In genomic region chr19:46562132-46562531, GRCm38 (mm10) we compare ENCODE assay signal across 8 mouse cellular contexts. TPM values are rescaled to one million over a fixed set of nuclear protein-coding genes. Genes with fewer than 3 reads are reported as not detected.
DNase-seq lines count a peak whose midpoint lies in the region; ATAC-seq lines count a peak whose summit lies in the region.

No protein-coding gene starts in this region.

- no peak overlapping the region for H3K4me2 ChIP-seq in limb, embryonic 11.5 days (ENCODE audit: low read depth, severe bottlenecking)
- no peak overlapping the region for H3K4me2 ChIP-seq in embryonic facial prominence, embryonic 13.5 days
- no peak overlapping the region for H3K4me2 ChIP-seq in heart, embryonic 15.5 days

- no peak for ATAC-seq in limb, embryonic 11.5 days (ENCODE audit: insufficient number of reproducible peaks, low FRiP score, low TSS enrichment, low read depth)
- no peak for ATAC-seq in embryonic facial prominence, embryonic 13.5 days (ENCODE audit: insufficient number of reproducible peaks, insufficient read depth, low FRiP score, low TSS enrichment, low read depth)
- no peak for ATAC-seq in heart, embryonic 15.5 days (replicated peaks; ENCODE audit: insufficient number of reproducible peaks, insufficient read depth, low FRiP score, low read depth)
- ATAC-seq in megakaryocyte progenitor cell, adult 5-6 weeks (replicated peaks; ENCODE audit: poor library complexity) = peak; percentile 98

- H3K27ac ChIP-seq in limb, embryonic 11.5 days (replicated peaks; ENCODE audit: low read depth, low read length) = no peak overlapping the region
- H3K27ac ChIP-seq in limb, embryonic 10.5 days = no peak overlapping the region
- H3K27ac ChIP-seq in embryonic facial prominence, embryonic 13.5 days = 0 out of 2 replicates have a peak overlapping the region, but pooled peaks have one; percentile 44
- H3K27ac ChIP-seq in heart, embryonic 15.5 days = peak overlapping the region; percentile 52

- 36% methylated on average over 1 of the region's 1 CpGs for WGBS in limb, embryonic 11.5 days
- WGBS in limb, embryonic 10.5 days = 28% methylated on average over 1 of the region's 1 CpGs
- 27% methylated on average over 1 of the region's 1 CpGs for WGBS in embryonic facial prominence, embryonic 13.5 days
- 29% methylated on average over 1 of the region's 1 CpGs for WGBS in heart, embryonic 15.5 days

- peak; percentile 54 for DNase-seq in limb, embryonic 11.5 days (ENCODE audit: low spot score)
- no peak for DNase-seq in limb, embryonic 10.5 days (ENCODE audit: low spot score)
- DNase-seq in adrenal gland, postnatal 10 days = peak; percentile 74
- peak; percentile 43 to 73 for DNase-seq in layer of hippocampus, postnatal 14 days (ENCODE audit: low spot score in 2 of 2)
- DNase-seq in telencephalon, adult 2 months (ENCODE audit: low read depth, low spot score) = peak; percentile 26

- no peaks in the 10 kb centered on the region for H3K9me3 ChIP-seq in limb, embryonic 11.5 days (ENCODE audit: control insufficient read depth, low read length)
- H3K9me3 ChIP-seq in limb, embryonic 10.5 days (replicated peaks) = no peaks in the 10 kb centered on the region
- H3K9me3 ChIP-seq in embryonic facial prominence, embryonic 13.5 days = no peaks in the 10 kb centered on the region
- H3K9me3 ChIP-seq in heart, embryonic 15.5 days (replicated peaks) = no peaks in the 10 kb centered on the region

- H3K27me3 ChIP-seq in limb, embryonic 11.5 days (ENCODE audit: control insufficient read depth, insufficient read depth, low read length) = no peaks in the 10 kb centered on the region
- no peaks in the 10 kb centered on the region for H3K27me3 ChIP-seq in limb, embryonic 10.5 days (ENCODE audit: low read depth, poor library complexity, severe bottlenecking)
- H3K27me3 ChIP-seq in embryonic facial prominence, embryonic 13.5 days = no peaks in the 10 kb centered on the region
- no peaks in the 10 kb centered on the region for H3K27me3 ChIP-seq in heart, embryonic 15.5 days

- H3K4me1 ChIP-seq in limb, embryonic 11.5 days (ENCODE audit: control insufficient read depth, insufficient read depth, low read length) = no peaks in the 10 kb centered on the region
- H3K4me1 ChIP-seq in limb, embryonic 10.5 days = peaks cover 11% of the 10 kb centered on the region
- H3K4me1 ChIP-seq in embryonic facial prominence, embryonic 13.5 days = peaks cover 10% of the 10 kb centered on the region
- H3K4me1 ChIP-seq in heart, embryonic 15.5 days (replicated peaks) = peaks cover 21% of the 10 kb centered on the region

- H3K36me3 ChIP-seq in limb, embryonic 11.5 days (ENCODE audit: control insufficient read depth, insufficient read depth, low read length) = peaks cover under 1% of the 10 kb centered on the region; the same call in 1 of the 2 replicates
- peaks cover 33% of the 10 kb centered on the region for H3K36me3 ChIP-seq in limb, embryonic 10.5 days
- H3K36me3 ChIP-seq in embryonic facial prominence, embryonic 13.5 days = peaks cover 21% of the 10 kb centered on the region
- H3K36me3 ChIP-seq in heart, embryonic 15.5 days = no peaks in the 10 kb centered on the region; the same call in 1 of the 2 replicates

- no peak overlapping the region for H3K4me3 ChIP-seq in limb, embryonic 11.5 days (ENCODE audit: low read depth, low read length)
- H3K4me3 ChIP-seq in limb, embryonic 10.5 days = no peak overlapping the region
- no peak overlapping the region for H3K4me3 ChIP-seq in embryonic facial prominence, embryonic 13.5 days
- no peak overlapping the region for H3K4me3 ChIP-seq in heart, embryonic 15.5 days

- H3K9ac ChIP-seq in limb, embryonic 11.5 days (ENCODE audit: low read length) = no peak overlapping the region
- H3K9ac ChIP-seq in embryonic facial prominence, embryonic 13.5 days = no peak overlapping the region
- no peak overlapping the region for H3K9ac ChIP-seq in heart, embryonic 15.5 days

RNA-seq across cellular contexts. Expression of gene Arl3, which starts 10.9 kb away (rescaled TPM):
- polyA plus RNA-seq in limb, embryonic 11.5 days (2014; fragmentation: Nextera tagmentation; extraction: Ambion mirVana) = 128 and 133 TPM in 2 replicates
- 164 and 173 TPM in 2 replicates for polyA plus RNA-seq in limb, embryonic 10.5 days (2016; fragmentation: Nextera tagmentation; extraction: Ambion mirVana)
- total RNA-seq in adrenal gland, postnatal 10 days (2021) = 10 to 100 TPM; 41.7 to 43.0 TPM
- polyA plus RNA-seq in embryonic facial prominence, embryonic 13.5 days (2015; fragmentation: Nextera tagmentation; extraction: Ambion mirVana) = 192 and 193 TPM in 2 replicates
- polyA plus RNA-seq in heart, embryonic 15.5 days (2015; fragmentation: Nextera tagmentation; extraction: Ambion mirVana) = 86.9 and 91.8 TPM in 2 replicates
- 100 to 1,000 TPM; 111 to 121 TPM for total RNA-seq in layer of hippocampus, postnatal 14 days (2021)
- 12.5 and 15.6 TPM in 2 replicates for total RNA-seq in megakaryocyte progenitor cell, adult 5-6 weeks (2015)
- total RNA-seq in megakaryocyte progenitor cell, adult 5-6 weeks (2017) = 10.2 and 13.4 TPM in 2 replicates

RNA-seq across cellular contexts. Expression of gene Sfxn2, which starts 11.0 kb away (rescaled TPM):
- polyA plus RNA-seq in limb, embryonic 11.5 days (2014; fragmentation: Nextera tagmentation; extraction: Ambion mirVana) = 15.2 and 15.6 TPM in 2 replicates
- 19.0 and 21.7 TPM in 2 replicates for polyA plus RNA-seq in limb, embryonic 10.5 days (2016; fragmentation: Nextera tagmentation; extraction: Ambion mirVana)
- total RNA-seq in adrenal gland, postnatal 10 days (2021) = 10 to 100 TPM; 11.2 to 16.4 TPM
- polyA plus RNA-seq in embryonic facial prominence, embryonic 13.5 days (2015; fragmentation: Nextera tagmentation; extraction: Ambion mirVana) = 24.9 and 25.2 TPM in 2 replicates
- polyA plus RNA-seq in heart, embryonic 15.5 days (2015; fragmentation: Nextera tagmentation; extraction: Ambion mirVana) = 8.8 and 10.9 TPM in 2 replicates
- 1 to 10 TPM; 8.2 to 8.3 TPM for total RNA-seq in layer of hippocampus, postnatal 14 days (2021)
- 7.8 and 9.2 TPM in 2 replicates for total RNA-seq in megakaryocyte progenitor cell, adult 5-6 weeks (2015)
- total RNA-seq in megakaryocyte progenitor cell, adult 5-6 weeks (2017) = 8.9 and 9.7 TPM in 2 replicates

RNA-seq across cellular contexts. Expression of gene Wbp1l, which starts 36.8 kb away (rescaled TPM):
- polyA plus RNA-seq in limb, embryonic 11.5 days (2014; fragmentation: Nextera tagmentation; extraction: Ambion mirVana) = 40.4 and 40.8 TPM in 2 replicates
- 49.8 and 52.3 TPM in 2 replicates for polyA plus RNA-seq in limb, embryonic 10.5 days (2016; fragmentation: Nextera tagmentation; extraction: Ambion mirVana)
- total RNA-seq in adrenal gland, postnatal 10 days (2021) = 100 to 1,000 TPM; 122 to 123 TPM
- polyA plus RNA-seq in embryonic facial prominence, embryonic 13.5 days (2015; fragmentation: Nextera tagmentation; extraction: Ambion mirVana) = 41.9 and 42.5 TPM in 2 replicates
- polyA plus RNA-seq in heart, embryonic 15.5 days (2015; fragmentation: Nextera tagmentation; extraction: Ambion mirVana) = 51.6 and 58.6 TPM in 2 replicates
- 10 to 100 TPM; 39.8 to 41.8 TPM for total RNA-seq in layer of hippocampus, postnatal 14 days (2021)
- 17.0 and 18.4 TPM in 2 replicates for total RNA-seq in megakaryocyte progenitor cell, adult 5-6 weeks (2015)
- total RNA-seq in megakaryocyte progenitor cell, adult 5-6 weeks (2017) = 23.3 and 25.7 TPM in 2 replicates

Comparison
In these comparisons a context has a peak if more than half of its experiments do, and no peak if none do; other contexts are left out.
1. H3K27ac ChIP-seq: peak in embryonic facial prominence, embryonic 13.5 days (single experiment) and heart, embryonic 15.5 days (single experiment); none in limb, embryonic 11.5 days (single experiment) and limb, embryonic 10.5 days (single experiment).